Mouse (Mus musculus) spleen, adult 2 months (tissue): ENCODE results near the gene Rpl35. TPM values are rescaled to one million over a fixed set of nuclear protein-coding genes. Genes with fewer than 3 reads are reported as not detected.

Experiments
- DNase-seq, 2 experiments: peaks; one replicate each; pipeline versions ENCODE4 v3.0.0 to v3.0.0-alpha.2; 2012 to 2021; ENCODE audit warnings: low spot score in 2 of 2, low read depth in 1 of 2
- H3K27ac ChIP-seq: fragments of 200-500 bp; 2 replicates; pipeline ENCODE4 v1.5.1; 2012; ENCODE audit warnings: low read length, inconsistent platforms; ENCODE audit not compliant: insufficient read depth
- H3K27me3 ChIP-seq: fragments of 200-500 bp; 2 replicates; pipeline ENCODE4 v1.6.1; 2012; ENCODE audit warnings: mild to moderate bottlenecking, moderate library complexity, low read length, inconsistent platforms; ENCODE audit not compliant: control insufficient read depth, insufficient read depth
- H3K36me3 ChIP-seq: fragments of 200-500 bp; 2 replicates; pipeline ENCODE4 v1.6.1; 2012; ENCODE audit warnings: mild to moderate bottlenecking, low read length, inconsistent platforms; ENCODE audit not compliant: control insufficient read depth, insufficient read depth
- H3K4me1 ChIP-seq: fragments of 200-500 bp; 2 replicates; pipeline ENCODE4 v1.6.1; 2011; ENCODE audit warnings: inconsistent platforms; ENCODE audit not compliant: control insufficient read depth, insufficient read depth, insufficient read length
- H3K4me3 ChIP-seq: fragments of 200-500 bp; 2 replicates; pipeline ENCODE4 v1.5.1; 2011; ENCODE audit warnings: mild to moderate bottlenecking, inconsistent platforms; ENCODE audit not compliant: insufficient read depth, insufficient read length; ENCODE audit errors: extremely low read depth
- CTCF ChIP-seq: fragments of 200-500 bp; IDR thresholded peaks from 2 replicates; pipeline ENCODE4 v1.5.1; 2011; ENCODE audit warnings: mild to moderate bottlenecking, inconsistent platforms; ENCODE audit not compliant: insufficient read depth, insufficient read length, insufficient replicate concordance; ENCODE audit errors: extremely low read depth
- POLR2A ChIP-seq: fragments of 200-500 bp; IDR thresholded peaks from 2 replicates; pipeline ENCODE4 v1.6.1; 2011; ENCODE audit warnings: low read depth, low read length, inconsistent platforms
- WGBS: fragments of 180-500 bp; shearing (Covaris S2); methylation state at CpG from one replicate; pipeline ENCODE4 v1.1.7; 2018; 5-methylcytosine and 5-hydroxymethylcytosine counted together
- polyA plus RNA-seq: library from polyadenylated mRNA; depleted of rRNA; stranded (reverse); fragments of >200 nt; gene quantifications from 2 replicates; pipeline ENCODE4 v1.2.3, GENCODE M21; 2012

Gene Rpl35
- polyA plus RNA-seq, 1 experiment = 149 TPM

GRCm38 (mm10) chr2:38973701-38974100, 31.7 kb downstream of the Rpl35 start:
- no peaks in the 10 kb centered on the region for H3K4me1 ChIP-seq
- H3K36me3 ChIP-seq = no peaks in the 10 kb centered on the region
- 79% methylated on average over 7 of the region's 7 CpGs for WGBS
- no peaks in the 10 kb centered on the region for H3K27me3 ChIP-seq
- no peak for DNase-seq
- H3K4me3 ChIP-seq = no peak overlapping the region
- H3K27ac ChIP-seq = no peak overlapping the region
- no peak for TF ChIP-seq POLR2A
- no peak for TF ChIP-seq CTCF

- WGBS = 34% methylated on average over 2 of the region's 2 CpGs
- Histone ChIP-seq H3K36me3 (no peaks in the 10 kb centered on the region), H3K27ac (no peak overlapping the region), H3K4me3 (no peak overlapping the region), H3K4me1 (no peaks in the 10 kb centered on the region), H3K27me3 (no peaks in the 10 kb centered on the region)
- DNase-seq = no peak
- TF ChIP-seq POLR2A (no peak), CTCF (no peak)
These were observed 32.2 kb downstream of the Rpl35 start for GRCm38 (mm10) chr2:38973223-38973622.

GRCm38 (mm10) chr2:38970057-38970456, 35.4 kb downstream of the Rpl35 start:
- H3K27ac ChIP-seq = no peak overlapping the region
- 79% methylated on average over 5 of the region's 5 CpGs for WGBS

GRCm38 (mm10) chr2:38969650-38970049, 35.8 kb downstream of the Rpl35 start:
- TF ChIP-seq CTCF = no peak
- no peak for TF ChIP-seq POLR2A
- H3K27ac ChIP-seq = no peak overlapping the region
- H3K4me3 ChIP-seq = no peak overlapping the region
- H3K36me3 ChIP-seq = no peaks in the 10 kb centered on the region
- WGBS = 90% methylated on average over 2 of the region's 2 CpGs
- H3K27me3 ChIP-seq = no peaks in the 10 kb centered on the region
- no peak for DNase-seq
- no peaks in the 10 kb centered on the region for H3K4me1 ChIP-seq

More at GRCm38 (mm10) chr2:38970057-38970456, 35.4 kb downstream of the Rpl35 start:
- H3K4me3 ChIP-seq = no peak overlapping the region
- H3K4me1 ChIP-seq = no peaks in the 10 kb centered on the region
- no peaks in the 10 kb centered on the region for H3K27me3 ChIP-seq
- no peak for TF ChIP-seq POLR2A
- TF ChIP-seq CTCF = no peak
- DNase-seq = no peak
- no peaks in the 10 kb centered on the region for H3K36me3 ChIP-seq

- no peaks in the 10 kb centered on the region for H3K27me3 ChIP-seq
- no peak for DNase-seq
- no peak overlapping the region for H3K27ac ChIP-seq
- H3K4me3 ChIP-seq = no peak overlapping the region
- no peaks in the 10 kb centered on the region for H3K36me3 ChIP-seq
- WGBS = 60% methylated on average over 4 of the region's 4 CpGs
- H3K4me1 ChIP-seq = 0 out of 2 replicates have a peak, but pooled peaks cover 3% of the 10 kb centered on the region
- TF ChIP-seq CTCF (no peak), POLR2A (no peak)
These were observed 41.2 kb downstream of the Rpl35 start for GRCm38 (mm10) chr2:38964198-38964597.

- no peaks in the 10 kb centered on the region for H3K36me3 ChIP-seq
- WGBS = 81% methylated on average over 5 of the region's 5 CpGs
- no peak overlapping the region for H3K27ac ChIP-seq
- H3K4me3 ChIP-seq = no peak overlapping the region
- no peak for DNase-seq
- H3K4me1 ChIP-seq = 0 out of 2 replicates have a peak, but pooled peaks cover 3% of the 10 kb centered on the region
- TF ChIP-seq CTCF = no peak
- TF ChIP-seq POLR2A = no peak
- H3K27me3 ChIP-seq = no peaks in the 10 kb centered on the region
These were observed 47.7 kb downstream of the Rpl35 start for GRCm38 (mm10) chr2:38957671-38958223.

GRCm38 (mm10) chr2:38956062-38956461, 49.4 kb downstream of the Rpl35 start:
- Histone ChIP-seq H3K4me1 (no peaks in the 10 kb centered on the region), H3K4me3 (no peak overlapping the region)
- 34% methylated on average over 2 of the region's 2 CpGs for WGBS

More at GRCm38 (mm10) chr2:38956062-38956461, 49.4 kb downstream of the Rpl35 start:
- H3K27me3 ChIP-seq = no peaks in the 10 kb centered on the region
- DNase-seq = no peak
- no peaks in the 10 kb centered on the region for H3K36me3 ChIP-seq
- no peak overlapping the region for H3K27ac ChIP-seq
- TF ChIP-seq CTCF (no peak), POLR2A (no peak)
